Mouse (Mus musculus) layer of hippocampus, adult 2 months (tissue): ENCODE measurements at regions not wholly inside any gene's neighbourhood (a gene's known extent, or its start where the extent isn't known, plus 50 kb on each side); places are given as distances from the start of the nearest gene placed in this dataset.
A peak's percentile ranks its signal among the peaks of the same experiment; 100 is the strongest.

ENCODE experiments used
- DNase-seq, 2 experiments: peaks; one replicate each; pipeline ENCODE4 v3.0.0; 2022; ENCODE audit warnings: low spot score in 2 of 2
- H3K27ac ChIP-seq: fragments of 200-600 bp; 2 replicates; pipeline ENCODE4 v1.8.1; 2022
- H3K4me3 ChIP-seq: fragments of 200-600 bp; 2 replicates; pipeline ENCODE4 v1.8.1; 2022; ENCODE audit warnings: mild to moderate bottlenecking
- CTCF ChIP-seq: fragments of 200-600 bp; conservative IDR thresholded peaks from 2 replicates; pipeline ENCODE4 v1.8.1; 2022; ENCODE audit warnings: antibody characterized with exemption, mild to moderate bottlenecking, moderate library complexity

DNA sequence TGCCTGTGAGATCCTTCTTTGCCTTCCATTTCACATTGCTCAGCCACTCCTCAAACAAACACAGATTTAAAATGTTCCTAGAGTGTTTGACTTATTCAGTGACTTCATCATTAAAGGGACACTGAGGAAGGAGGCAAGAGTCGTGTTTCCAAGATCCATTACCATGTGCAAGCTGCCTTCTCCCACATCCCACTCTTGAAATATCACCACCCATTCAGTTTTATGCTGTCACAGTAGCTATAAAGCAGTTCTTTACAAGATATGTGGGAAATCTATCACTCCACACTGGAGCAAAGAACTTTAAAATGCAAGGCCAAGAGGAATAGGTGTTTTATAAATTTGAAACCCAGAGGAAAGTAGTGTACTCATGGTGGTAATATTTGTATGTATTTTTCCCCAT is 110.2 kb upstream of the Gm12695 start:
- no peak for TF ChIP-seq CTCF
- Histone ChIP-seq H3K27ac (no peak overlapping the region), H3K4me3 (no peak overlapping the region)
- DNase-seq, result no peak

DNA sequence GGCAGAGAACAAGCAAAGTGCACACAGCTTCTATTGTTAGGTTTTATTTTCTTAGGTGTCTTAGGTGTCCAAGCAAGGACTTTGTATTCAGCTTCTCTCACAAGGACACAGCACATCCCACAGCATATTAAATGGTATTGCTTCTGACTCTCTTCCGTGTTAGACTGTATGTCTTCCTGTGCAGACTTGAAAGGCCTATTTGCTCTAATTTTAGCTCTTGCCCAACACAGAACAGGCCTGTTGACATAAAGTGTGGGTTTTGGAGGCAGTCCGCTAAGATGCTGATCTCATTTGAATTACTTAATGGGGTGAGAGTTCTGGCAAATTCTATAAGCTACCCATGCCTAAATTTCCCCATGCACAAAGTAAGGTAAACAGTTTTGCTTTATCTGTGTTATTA is 96.1 kb upstream of the Gm12695 start:
- no peak for DNase-seq
- TF ChIP-seq CTCF, result no peak
- H3K27ac ChIP-seq, result no peak overlapping the region
- no peak overlapping the region for H3K4me3 ChIP-seq

DNA sequence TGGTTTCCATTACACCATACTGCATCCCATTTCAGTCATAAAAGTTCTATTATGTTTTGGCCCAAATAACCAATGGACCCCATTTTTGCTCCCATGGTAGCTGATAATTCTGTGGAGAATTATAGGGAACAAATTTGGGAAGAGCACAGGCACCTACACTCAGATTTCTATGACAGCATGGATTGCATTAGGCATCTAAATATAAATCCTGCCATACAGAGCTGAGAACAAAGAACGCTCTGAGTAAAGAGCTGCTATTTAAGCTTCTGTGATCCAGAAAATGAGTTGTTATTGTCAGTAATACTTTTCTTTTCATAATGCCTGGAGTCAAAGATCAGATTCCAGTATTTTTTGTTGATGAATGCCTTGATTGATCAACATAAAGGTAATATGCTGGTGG is 93.0 kb upstream of the Gm12695 start:
- H3K4me3 ChIP-seq, result no peak overlapping the region
- H3K27ac ChIP-seq, result no peak overlapping the region
- DNase-seq, result no peak
- no peak for TF ChIP-seq CTCF

DNA sequence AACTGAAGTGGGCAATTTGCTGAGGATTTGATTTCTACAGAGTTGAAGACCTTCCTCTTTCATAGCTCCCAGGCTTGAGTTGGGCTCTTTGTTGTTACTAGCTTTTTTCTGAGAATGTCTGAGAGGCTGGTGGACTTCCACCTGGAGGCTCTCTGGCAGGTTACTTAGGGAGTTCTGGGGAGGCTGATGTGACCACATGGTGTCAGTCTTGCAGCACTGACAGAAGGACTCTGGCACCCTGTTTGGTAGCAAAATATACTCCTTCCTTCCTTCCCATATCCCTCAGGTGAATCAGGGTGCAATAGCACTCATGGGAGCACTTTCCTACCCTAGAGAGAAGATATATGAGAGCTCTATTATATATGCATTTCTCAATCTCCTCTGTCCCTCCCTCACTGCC is 89.7 kb upstream of the Gm12695 start:
- no peak overlapping the region for H3K4me3 ChIP-seq
- peak; percentile 58 for TF ChIP-seq CTCF
- H3K27ac ChIP-seq, result no peak overlapping the region
- DNase-seq, result no peak

DNA sequence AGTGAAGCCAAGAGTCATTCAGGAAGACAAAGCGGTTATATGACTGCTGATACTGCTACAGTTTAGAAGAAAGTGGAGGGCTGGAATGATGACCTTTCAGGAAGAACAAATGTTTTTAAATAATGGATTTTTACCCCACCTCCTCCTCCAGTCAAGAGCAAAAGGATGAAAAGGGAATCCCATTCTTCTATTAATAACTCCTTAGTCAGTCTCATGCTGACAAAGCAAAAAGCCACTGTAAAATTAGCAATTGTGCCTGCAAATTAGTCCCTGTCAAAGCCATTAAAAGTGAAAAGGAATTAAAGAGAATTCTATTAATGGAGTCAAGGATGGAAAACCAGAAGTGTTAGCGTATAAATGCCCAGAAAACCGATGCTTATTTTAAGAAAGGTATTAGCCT is 60.2 kb upstream of the Gm12695 start:
- no peak for TF ChIP-seq CTCF
- H3K27ac ChIP-seq, result no peak overlapping the region

More for the DNA sequence above, 60.2 kb upstream of the Gm12695 start:
- H3K4me3 ChIP-seq, result no peak overlapping the region
- no peak for DNase-seq
